9 mouse cellular contexts compared by ENCODE assay signal in genomic region chr14:55271158-55271557, GRCm38 (mm10). TPM values are rescaled to one million over a fixed set of nuclear protein-coding genes. Genes with fewer than 3 reads are reported as not detected.
DNase-seq lines count a peak whose midpoint lies in the region; ATAC-seq and TF ChIP-seq lines count a peak whose summit lies in the region.
"Had no signal": no experiment of that assay in that cellular context is flagged by ENCODE, and none has a peak within 500 bp of the region (broad histone marks: within the 10 kb centered on the region; RNA-seq: fewer than 3 reads in every experiment).

No protein-coding gene starts in this region.

- H3K27ac ChIP-seq in heart, adult 2 months: no peak overlapping the region
- no peak overlapping the region for H3K27ac ChIP-seq in heart, embryonic 12.5 days (ENCODE audit: poor library complexity, severe bottlenecking)
- H3K27ac ChIP-seq in CH12.LX (ENCODE audit: insufficient read depth, low read depth): no peak overlapping the region
- H3K27ac ChIP-seq in forebrain, embryonic 13.5 days: no peak overlapping the region

- no peak for ATAC-seq in heart, embryonic 12.5 days (ENCODE audit: insufficient number of reproducible peaks, low FRiP score)
- ATAC-seq in granulocyte monocyte progenitor cell, adult 5-6 weeks (replicated peaks; ENCODE audit: poor library complexity, severe bottlenecking): 0 out of 2 replicates have a peak, but pooled peaks have one; percentile 22
- ATAC-seq in forebrain, embryonic 13.5 days: no peak

- TF ChIP-seq EP300 in heart, adult 2 months (IDR thresholded peaks at IDR 0.05; ENCODE audit: insufficient read depth, low read depth, low read length): no peak
- TF ChIP-seq EP300 in CH12.LX (IDR thresholded peaks at IDR 0.05; ENCODE audit: low read length): no peak

- no peak overlapping the region for H3K9ac ChIP-seq in heart, adult 2 months (ENCODE audit: low read depth, low read length)
- no peak overlapping the region for H3K9ac ChIP-seq in heart, embryonic 12.5 days
- H3K9ac ChIP-seq in CH12.LX (ENCODE audit: insufficient read depth, low read depth): no peak overlapping the region
- no peak overlapping the region for H3K9ac ChIP-seq in forebrain, embryonic 13.5 days

- no peaks in the 10 kb centered on the region for H3K79me2 ChIP-seq in heart, adult 2 months (replicated peaks; ENCODE audit: control insufficient read depth, insufficient read depth, low read length)
- no peaks in the 10 kb centered on the region for H3K79me2 ChIP-seq in CH12.LX (replicated peaks; ENCODE audit: control insufficient read depth, extremely low read depth, insufficient read depth, poor library complexity, severe bottlenecking)

- dilution Hi-C loops in CH12.LX (cut with MboI; ENCODE audit: extremely low pct_ligation_motif_present, extremely low pct_unique_long_range_greater_than_20kb, low sequenced_read_pairs): no loop called here

- in situ Hi-C loops in CH12.LX (cut with MboI; ENCODE audit: low pct_ligation_motif_present, low pct_unique_long_range_greater_than_20kb, low sequenced_read_pairs): loop anchor here (5.0 to 10.0 kb wide), 2 partner anchors 171 to 264 kb away; no protein-coding TSS in a partner anchor

- no peaks in the 10 kb centered on the region for H3K27me3 ChIP-seq in heart, adult 2 months (ENCODE audit: control insufficient read depth, insufficient read depth, low read length)
- H3K27me3 ChIP-seq in heart, embryonic 12.5 days (replicated peaks): no peaks in the 10 kb centered on the region
- H3K27me3 ChIP-seq in CH12.LX (replicated peaks): peaks cover 2% of the 10 kb centered on the region
- no peaks in the 10 kb centered on the region for H3K27me3 ChIP-seq in forebrain, embryonic 13.5 days

- TF ChIP-seq POLR2A in heart, adult 2 months (IDR thresholded peaks at IDR 0.05; ENCODE audit: insufficient read depth, low read depth, low read length): no peak
- TF ChIP-seq POLR2A in CH12.LX (IDR thresholded peaks at IDR 0.05; ENCODE audit: low read depth, low read length): no peak
- no peak for TF ChIP-seq POLR2A in brain, embryonic 14.5 days (IDR thresholded peaks at IDR 0.05; ENCODE audit: borderline replicate concordance, extremely low read depth, insufficient read depth, insufficient read length, poor library complexity, severe bottlenecking)

- H3K4me2 ChIP-seq in heart, embryonic 12.5 days: no peak overlapping the region
- H3K4me2 ChIP-seq in CH12.LX (ENCODE audit: insufficient read depth, low read depth, poor library complexity, severe bottlenecking): no peak overlapping the region
- no peak overlapping the region for H3K4me2 ChIP-seq in forebrain, embryonic 13.5 days

- H3K4me1 ChIP-seq in heart, adult 2 months (ENCODE audit: control insufficient read depth, insufficient read depth, low read length): no peaks in the 10 kb centered on the region
- H3K4me1 ChIP-seq in heart, embryonic 12.5 days (replicated peaks): 0 out of 2 replicates have a peak, but pooled peaks cover 3% of the 10 kb centered on the region
- no peaks in the 10 kb centered on the region for H3K4me1 ChIP-seq in CH12.LX (ENCODE audit: control insufficient read depth in 1 of 2, insufficient read depth in 2 of 2)
- H3K4me1 ChIP-seq in forebrain, embryonic 13.5 days: no peaks in the 10 kb centered on the region

- peak; percentile 70 for TF ChIP-seq CTCF in heart, adult 2 months (IDR thresholded peaks at IDR 0.05)
- TF ChIP-seq CTCF in CH12.LX (conservative IDR thresholded peaks at IDR 0.05 in 1 of 2, IDR thresholded peaks at IDR 0.05 in 1 of 2; ENCODE audit: low read depth in 2 of 2, low read length in 2 of 2): peak; percentile 21 to 79; a peak in 2 of 4 replicates
- TF ChIP-seq CTCF in brain, embryonic 14.5 days (IDR thresholded peaks at IDR 0.05; ENCODE audit: borderline replicate concordance, extremely low read depth, insufficient read depth, insufficient read length): peak; percentile 29; the same call in 1 of the 2 replicates

- H3K36me3 ChIP-seq in heart, adult 2 months (ENCODE audit: control insufficient read depth, insufficient read depth, low read length): no peaks in the 10 kb centered on the region
- H3K36me3 ChIP-seq in heart, embryonic 12.5 days: no peaks in the 10 kb centered on the region
- no peaks in the 10 kb centered on the region for H3K36me3 ChIP-seq in CH12.LX (replicated peaks in 1 of 2; ENCODE audit: control insufficient read depth in 1 of 2, insufficient read depth in 1 of 2, low read length in 1 of 2)
- H3K36me3 ChIP-seq in forebrain, embryonic 13.5 days (ENCODE audit: poor library complexity, severe bottlenecking): no peaks in the 10 kb centered on the region

- intact Hi-C loops in heart, adult 2 months (cut with DNase I): loop anchor here (1.0 to 5.0 kb wide), 2 partner anchors 91 to 167 kb away; no protein-coding TSS in a partner anchor

- TF ChIP-seq RAD21 in CH12.LX (IDR thresholded peaks at IDR 0.05; ENCODE audit: low read depth, low read length): peak; percentile 81

- H3K9me3 ChIP-seq in heart, embryonic 12.5 days (replicated peaks): no peaks in the 10 kb centered on the region
- H3K9me3 ChIP-seq in CH12.LX (replicated peaks; ENCODE audit: low read length): no peaks in the 10 kb centered on the region
- no peaks in the 10 kb centered on the region for H3K9me3 ChIP-seq in forebrain, embryonic 13.5 days (replicated peaks)

- H3K4me3 ChIP-seq in heart, adult 2 months: no peak overlapping the region
- H3K4me3 ChIP-seq in heart, embryonic 12.5 days: no peak overlapping the region
- no peak overlapping the region for H3K4me3 ChIP-seq in CH12.LX (replicated peaks in 1 of 3; ENCODE audit: low read depth in 2 of 3, low read length in 2 of 3, poor library complexity in 1 of 3)
- no peak overlapping the region for H3K4me3 ChIP-seq in forebrain, embryonic 13.5 days

- WGBS in heart, adult 2 months: 23% methylated on average over 3 of the region's 3 CpGs
- 40% methylated on average over 3 of the region's 3 CpGs for whole genome bisulfite sequencing in heart, embryonic 12.5 days
- WGBS in forebrain, embryonic 13.5 days: 47% methylated on average over 3 of the region's 3 CpGs

- DNase-seq in heart, adult 2 months: peak; percentile 13 to 34
- DNase-seq in CH12.LX (ENCODE audit: extremely low read depth): peak; percentile 55
- peak; percentile 63 for DNase-seq in brain, embryonic 14.5 days (ENCODE audit: low read depth)
- DNase-seq in layer of hippocampus, postnatal 36 days: peak; percentile 53 to 68
- peak; percentile 58 for DNase-seq in ovary, postnatal 14 days (ENCODE audit: low spot score)

TF ChIP-seq in CH12.LX, 34 proteins besides CTCF, POLR2A, EP300 and RAD21:
- TF ChIP-seq TCF12 (IDR thresholded peaks at IDR 0.05; ENCODE audit: low read depth, low read length): no peak
- peak; percentile 43 for TF ChIP-seq ZC3H11A (IDR thresholded peaks at IDR 0.05; ENCODE audit: low read depth, low read length)
- no peak for TF ChIP-seq ZMIZ1 (IDR thresholded peaks at IDR 0.05; ENCODE audit: low read depth, low read length)
- peak; percentile 87 for TF ChIP-seq SMC3 (IDR thresholded peaks at IDR 0.05; ENCODE audit: low read depth, low read length)

RNA-seq across cellular contexts. Expression of gene Dhrs2, which starts 49.4 kb away (rescaled TPM):
- not detected for total RNA-seq in heart, adult 2 months (2021)
- 0.27 TPM in 1 of 2 replicates, not detected in the other for polyA plus RNA-seq in heart, adult 2 months (2012; rRNA removed)
- not detected in 2 replicates for polyA plus RNA-seq in heart, embryonic 12.5 days (2016; fragmentation: Nextera tagmentation; extraction: Ambion mirVana)
- total RNA-seq in CH12.LX (2012; rRNA removed): not detected in 2 replicates
- not detected in 2 replicates for total RNA-seq in CH12.LX (2014; rRNA removed)
- not detected in 2 replicates for polyA plus RNA-seq in CH12.LX (2012; ENCODE audit: insufficient read length, low read depth)
- polyA plus RNA-seq in brain, embryonic 14.5 days (2012; rRNA removed): 0.38 and 0.72 TPM in 2 replicates
- not detected in 2 replicates for total RNA-seq in granulocyte monocyte progenitor cell, adult 5-6 weeks (2014; fragmentation: Nextera tagmentation)
- not detected in 2 replicates for total RNA-seq in granulocyte monocyte progenitor cell, adult 5-6 weeks (2017)
- not detected for total RNA-seq in layer of hippocampus, postnatal 36 days (2021)
- polyA plus RNA-seq in forebrain, embryonic 13.5 days (2015; fragmentation: Nextera tagmentation; extraction: Ambion mirVana): not detected in 2 replicates
- polyA plus RNA-seq: spleen, adult 2 months had no signal
